Mouse (Mus musculus): Measurements from ENCODE around the gene A730009L09Rik.

Gene A730009L09Rik

GRCm38 (mm10) chr16:84514821-84515220, at the start of gene A730009L09Rik:
Gene A730009L09Rik (plus strand): TSS chr16:84515121.
- no peak for DNase-seq (ENCODE audit: low read depth, low spot score)

GRCm38 (mm10) chr16:84465581-84466165, 49.2 kb upstream of the A730009L09Rik start:
- no peak for DNase-seq (ENCODE audit: low read depth, low spot score)

- no peak for DNase-seq (ENCODE audit: low read depth, low spot score)
These were observed 46.0 kb upstream of the A730009L09Rik start for GRCm38 (mm10) chr16:84468898-84469297.

- no peak for DNase-seq (ENCODE audit: low read depth, low spot score)
These were observed 44.9 kb upstream of the A730009L09Rik start for GRCm38 (mm10) chr16:84469994-84470393.

GRCm38 (mm10) chr16:84473406-84473805, 41.5 kb upstream of the A730009L09Rik start:
- DNase-seq (ENCODE audit: low read depth, low spot score): no peak

- no peak for DNase-seq (ENCODE audit: low read depth, low spot score)
These were observed 40.2 kb upstream of the A730009L09Rik start for GRCm38 (mm10) chr16:84474712-84475111.

GRCm38 (mm10) chr16:84476948-84477347, 38.0 kb upstream of the A730009L09Rik start:
- no peak for DNase-seq (ENCODE audit: low read depth, low spot score)

GRCm38 (mm10) chr16:84477528-84477927, 37.4 kb upstream of the A730009L09Rik start:
- no peak for DNase-seq (ENCODE audit: low read depth, low spot score)

GRCm38 (mm10) chr16:84477952-84478351, 37.0 kb upstream of the A730009L09Rik start:
- no peak for DNase-seq (ENCODE audit: low read depth, low spot score)

- DNase-seq (ENCODE audit: low read depth, low spot score): peak; percentile 26
These were observed 29.0 kb upstream of the A730009L09Rik start for GRCm38 (mm10) chr16:84485931-84486330.

- no peak for DNase-seq (ENCODE audit: low read depth, low spot score)
These were observed 20.1 kb upstream of the A730009L09Rik start for GRCm38 (mm10) chr16:84494818-84495217.

GRCm38 (mm10) chr16:84495438-84495837, 19.5 kb upstream of the A730009L09Rik start:
- peak; percentile 14 for DNase-seq (ENCODE audit: low read depth, low spot score)

- DNase-seq (ENCODE audit: low read depth, low spot score): no peak
These were observed 7.2 kb upstream of the A730009L09Rik start for GRCm38 (mm10) chr16:84507681-84508080.

- no peak for DNase-seq (ENCODE audit: low read depth, low spot score)
These were observed 7.2 kb downstream of the A730009L09Rik start for GRCm38 (mm10) chr16:84521975-84522635.

GRCm38 (mm10) chr16:84523061-84523460, 8.1 kb downstream of the A730009L09Rik start:
- no peak for DNase-seq (ENCODE audit: low read depth, low spot score)

- no peak for DNase-seq (ENCODE audit: low read depth, low spot score)
These were observed 12.5 kb downstream of the A730009L09Rik start for GRCm38 (mm10) chr16:84527375-84527774.

GRCm38 (mm10) chr16:84532803-84533202, 17.9 kb downstream of the A730009L09Rik start:
- no peak for DNase-seq (ENCODE audit: low read depth, low spot score)

GRCm38 (mm10) chr16:84546059-84546458, 31.1 kb downstream of the A730009L09Rik start:
- DNase-seq (ENCODE audit: low read depth, low spot score): no peak

- no peak for DNase-seq (ENCODE audit: low read depth, low spot score)
These were observed 34.2 kb downstream of the A730009L09Rik start for GRCm38 (mm10) chr16:84549122-84549521.

- no peak for DNase-seq (ENCODE audit: low read depth, low spot score)
These were observed 35.5 kb downstream of the A730009L09Rik start for GRCm38 (mm10) chr16:84550445-84550844.

- DNase-seq (ENCODE audit: low read depth, low spot score): no peak
These were observed 39.1 kb downstream of the A730009L09Rik start for GRCm38 (mm10) chr16:84553981-84554380.

GRCm38 (mm10) chr16:84558113-84558917, 43.4 kb downstream of the A730009L09Rik start:
- DNase-seq (ENCODE audit: low read depth, low spot score): no peak

All from brain, embryonic 18.5 days (tissue).